Mouse (Mus musculus) myocyte (in vitro differentiated cells): ENCODE results near the gene Gm16513. TPM values are rescaled to one million over a fixed set of nuclear protein-coding genes. Genes with fewer than 3 reads are reported as not detected.
"Not testable (repeated sequence)": the region's sequence is repeated elsewhere in the genome, so short reads cannot be mapped to it uniquely, and the experiment has no call there.

Experiments used
- H3K27me3 ChIP-seq: one replicate; pipeline ENCODE4 v1.6.1; 2011; ENCODE audit not compliant: control insufficient read depth, insufficient read depth, insufficient read length
- H3K36me3 ChIP-seq: one replicate; pipeline ENCODE4 v1.6.1; 2011; ENCODE audit not compliant: control insufficient read depth, insufficient read depth
- H3K4me2 ChIP-seq: one replicate; pipeline ENCODE4 v1.6.1; 2011; ENCODE audit warnings: low read depth, control low read depth
- H3K4me3 ChIP-seq: one replicate; pipeline ENCODE4 v1.5.1; 2011; ENCODE audit warnings: mild to moderate bottlenecking, control low read depth, moderate library complexity
- H3K79me2 ChIP-seq: one replicate; pipeline ENCODE4 v1.6.1; 2011; ENCODE audit not compliant: control insufficient read depth, insufficient read depth
- H3ac ChIP-seq: one replicate; pipeline ENCODE4 v1.6.1; 2011; ENCODE audit not compliant: control insufficient read depth, insufficient read length
- polyA plus RNA-seq: library from polyadenylated mRNA; unstranded; fragments of >200 nt; fragmentation: generic; extraction: Trizol; gene quantifications from one replicate; pipeline ENCODE4 v1.2.1, GENCODE M21; 2012; ENCODE audit warnings: missing spikeins

Gene Gm16513
- polyA plus RNA-seq: not detected

DNA sequence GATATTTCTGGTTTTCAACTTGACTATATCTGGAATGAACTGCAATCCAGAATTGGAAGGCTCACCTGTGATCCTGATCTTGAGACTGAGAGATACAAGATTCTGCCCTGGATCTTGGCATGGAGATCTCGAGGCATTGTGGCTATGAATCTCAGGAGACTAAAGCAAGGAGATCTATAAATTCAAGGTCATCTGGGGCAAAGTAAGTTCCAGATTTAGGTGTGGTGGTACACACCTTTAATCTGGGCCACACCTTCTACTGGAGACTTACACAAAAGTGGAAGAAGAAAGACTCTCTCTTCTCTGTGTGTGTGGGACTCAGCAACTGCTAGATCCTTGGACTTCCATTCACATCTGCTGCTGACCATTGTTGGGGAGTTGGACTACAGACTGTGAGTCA, at the start of gene Gm16513:
Gene Gm16513 (plus strand): TSS at position 301 of the 400 bp plus-strand sequence.
- H3K4me3 ChIP-seq, H3K4me2 ChIP-seq, H3K27me3 ChIP-seq, H3K79me2 ChIP-seq, H3ac ChIP-seq, H3K36me3 ChIP-seq: not testable (repeated sequence)

Other genes starting within 250 kb of the Gm16513 start
- gene Gm6367, start 194.0 kb upstream of the Gm16513 start, polyA plus RNA-seq: not detected
- not detected for gene Gm7942, start 75.7 kb upstream of the Gm16513 start, polyA plus RNA-seq
- not detected for gene Gm10424, start 90.1 kb downstream of the Gm16513 start, polyA plus RNA-seq
- not detected for gene Gm3259, start 123.3 kb downstream of the Gm16513 start, polyA plus RNA-seq